Mouse (Mus musculus): Measurements from ENCODE around the gene Mlec. TPM values are rescaled to one million over a fixed set of nuclear protein-coding genes. Genes with fewer than 3 reads are reported as not detected.

Mlec gene
- polyA plus RNA-seq, 1 experiment from 2014 or later: 23.7 TPM

DNA sequence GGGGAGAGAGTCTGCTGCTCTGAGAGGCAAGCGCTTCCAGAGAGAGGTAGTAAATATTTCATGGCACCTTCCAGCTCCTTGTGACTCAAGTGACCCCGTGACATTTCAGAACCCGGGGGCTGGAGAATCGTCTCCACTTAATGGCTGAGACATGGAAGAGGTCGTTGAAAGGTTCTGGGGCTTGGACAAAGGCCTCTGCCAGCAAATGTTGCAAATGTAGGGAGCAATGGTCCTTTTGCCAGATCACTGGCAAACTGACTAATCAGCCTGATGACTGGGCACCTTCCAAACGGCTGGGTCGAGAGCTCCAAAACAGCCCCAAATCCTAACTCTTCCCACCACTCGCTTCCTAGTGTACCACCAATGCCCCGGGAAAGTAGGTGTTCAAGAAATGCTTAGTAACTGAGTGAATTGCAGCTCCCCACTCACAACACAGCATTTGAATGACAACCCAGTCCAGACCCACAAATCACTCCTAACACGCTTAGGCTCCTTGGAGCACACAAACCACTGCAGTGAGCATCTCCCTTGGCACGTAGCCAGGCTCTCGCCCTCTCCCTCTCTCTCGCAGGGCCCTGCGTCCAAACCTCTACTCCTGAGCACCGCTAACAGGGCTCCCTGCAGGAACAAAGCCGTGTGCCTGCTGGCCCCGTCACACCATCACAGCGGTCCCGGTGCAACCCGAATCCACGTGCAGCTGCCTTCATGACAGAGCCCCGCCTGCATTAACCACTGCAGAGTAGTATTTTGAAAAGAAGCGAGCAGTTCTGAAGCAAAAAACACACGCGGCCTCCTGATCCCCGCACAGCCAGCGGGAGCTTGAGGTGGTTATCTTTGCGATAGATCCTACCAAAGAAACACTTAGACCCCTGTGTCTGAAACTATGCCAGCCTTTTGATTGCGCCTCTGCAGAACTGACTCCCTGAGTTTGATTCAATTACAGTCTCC is 34.2 kb upstream of the Mlec start:
- H3K4me1 ChIP-seq (replicated peaks): peaks cover 27% of the 10 kb centered on the region
- H3K9me3 ChIP-seq (replicated peaks): no peaks in the 10 kb centered on the region
- WGBS (ENCODE audit: insufficient replicate concordance): 8% methylated on average over 29 of the region's 29 CpGs
- no peaks in the 10 kb centered on the region for H3K36me3 ChIP-seq (replicated peaks)
- H3K27me3 ChIP-seq: peaks cover 100% of the 10 kb centered on the region
- H3K27ac ChIP-seq (replicated peaks): no peak overlapping the region
- no peak for ATAC-seq (ENCODE audit: insufficient read depth)
- no peak overlapping the region for H3K4me2 ChIP-seq
- no peak overlapping the region for H3K9ac ChIP-seq
- H3K4me3 ChIP-seq (replicated peaks): no peak overlapping the region

GRCm38 (mm10) chr5:115190081-115190480 is 32.1 kb upstream of the Mlec start:
- no peak overlapping the region for H3K4me2 ChIP-seq
- no peak overlapping the region for H3K9ac ChIP-seq
- H3K27me3 ChIP-seq: peaks cover 100% of the 10 kb centered on the region
- H3K4me3 ChIP-seq (replicated peaks): no peak overlapping the region
- ATAC-seq (ENCODE audit: insufficient read depth): no peak
- H3K4me1 ChIP-seq (replicated peaks): peaks cover 33% of the 10 kb centered on the region
- no peaks in the 10 kb centered on the region for H3K9me3 ChIP-seq (replicated peaks)
- no peaks in the 10 kb centered on the region for H3K36me3 ChIP-seq (replicated peaks)
- 64% methylated on average over 12 of the region's 12 CpGs for WGBS (ENCODE audit: insufficient replicate concordance)
- no peak overlapping the region for H3K27ac ChIP-seq (replicated peaks)

DNA sequence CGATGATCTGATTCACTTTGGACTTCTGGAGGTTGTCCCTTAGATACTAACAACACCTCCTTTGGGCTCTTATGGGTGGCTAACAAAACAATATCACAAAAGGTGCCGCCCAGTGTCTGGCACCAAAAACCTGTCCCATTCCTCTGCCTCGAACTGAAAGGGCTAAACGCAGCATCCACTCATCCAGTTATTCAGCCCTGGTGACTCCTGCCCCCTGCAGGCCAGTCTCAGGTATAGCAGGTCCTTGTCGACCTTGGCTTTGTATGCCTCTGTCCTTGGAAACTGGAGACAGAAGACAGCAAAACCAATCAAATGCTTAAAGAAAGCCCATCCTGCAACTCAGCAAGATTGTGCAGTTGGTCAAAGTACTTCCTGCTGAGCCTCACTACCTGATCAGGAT is 30.8 kb upstream of the Mlec start:
- Histone ChIP-seq H3K4me1 (replicated peaks) (peaks cover 24% of the 10 kb centered on the region), H3K36me3 (replicated peaks) (no peaks in the 10 kb centered on the region), H3K9ac (no peak overlapping the region), H3K27me3 (peaks cover 100% of the 10 kb centered on the region), H3K27ac (replicated peaks) (no peak overlapping the region), H3K4me3 (replicated peaks) (no peak overlapping the region), H3K9me3 (replicated peaks) (no peaks in the 10 kb centered on the region), H3K4me2 (no peak overlapping the region)
- ATAC-seq (ENCODE audit: insufficient read depth): no peak
- 39% methylated on average over 5 of the region's 5 CpGs for WGBS (ENCODE audit: insufficient replicate concordance)

DNA sequence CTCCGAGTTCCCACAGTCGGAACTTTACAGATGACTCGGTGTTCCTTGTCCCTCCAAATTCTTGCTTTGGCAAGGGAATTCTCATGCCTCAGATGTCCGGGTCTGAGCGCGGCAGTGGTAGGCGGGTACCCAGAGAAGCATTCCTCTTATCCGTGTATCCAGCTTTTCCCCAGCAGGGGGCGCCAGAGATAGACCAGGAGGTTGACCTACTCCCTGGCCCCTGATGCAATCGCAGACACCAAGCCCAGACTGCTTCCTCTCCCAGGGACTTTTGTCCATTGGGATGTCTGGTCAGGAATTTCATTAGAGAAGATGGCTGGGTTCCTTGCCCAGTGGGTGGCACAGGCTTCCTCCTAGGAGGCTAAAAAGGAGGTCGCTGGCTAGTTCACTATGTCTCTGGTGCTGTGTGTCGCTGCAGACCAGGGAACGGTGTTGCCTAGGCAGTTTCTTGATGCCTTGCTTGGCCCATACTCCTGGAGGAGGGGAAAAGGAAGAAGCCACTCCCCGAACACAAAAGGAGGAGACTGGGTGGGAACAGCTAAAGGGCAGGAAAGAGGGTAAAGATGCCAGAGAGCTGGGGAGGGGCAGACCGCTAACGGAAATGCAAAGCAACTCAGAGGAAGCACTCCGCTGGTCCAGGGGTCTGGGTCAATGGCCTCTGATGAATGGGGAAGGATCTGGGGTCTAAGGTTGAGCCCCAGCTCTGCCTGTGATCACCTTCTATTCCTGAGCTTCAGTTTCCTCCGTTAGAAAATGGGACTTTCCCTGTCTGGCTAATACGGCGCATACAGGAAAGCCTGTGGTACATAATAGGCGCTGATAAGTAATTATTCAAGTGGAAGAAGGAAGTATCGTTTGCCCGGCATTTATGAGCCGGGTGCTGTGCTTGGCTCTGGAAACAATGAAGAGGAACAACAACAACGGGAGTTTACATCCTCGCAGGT is 29.5 kb upstream of the Mlec start:
- Histone ChIP-seq H3K27me3 (peaks cover 100% of the 10 kb centered on the region), H3K36me3 (replicated peaks) (no peaks in the 10 kb centered on the region), H3K4me2 (peak overlapping the region; percentile 53), H3K27ac (replicated peaks) (no peak overlapping the region), H3K4me1 (replicated peaks) (peaks cover 20% of the 10 kb centered on the region), H3K9ac (no peak overlapping the region), H3K9me3 (replicated peaks) (no peaks in the 10 kb centered on the region), H3K4me3 (replicated peaks) (peak overlapping the region; percentile 6; the same call in 1 of the 2 replicates)
- ATAC-seq (ENCODE audit: insufficient read depth): peak; percentile 65
- WGBS (ENCODE audit: insufficient replicate concordance): 4% methylated on average over 26 of the region's 26 CpGs

DNA sequence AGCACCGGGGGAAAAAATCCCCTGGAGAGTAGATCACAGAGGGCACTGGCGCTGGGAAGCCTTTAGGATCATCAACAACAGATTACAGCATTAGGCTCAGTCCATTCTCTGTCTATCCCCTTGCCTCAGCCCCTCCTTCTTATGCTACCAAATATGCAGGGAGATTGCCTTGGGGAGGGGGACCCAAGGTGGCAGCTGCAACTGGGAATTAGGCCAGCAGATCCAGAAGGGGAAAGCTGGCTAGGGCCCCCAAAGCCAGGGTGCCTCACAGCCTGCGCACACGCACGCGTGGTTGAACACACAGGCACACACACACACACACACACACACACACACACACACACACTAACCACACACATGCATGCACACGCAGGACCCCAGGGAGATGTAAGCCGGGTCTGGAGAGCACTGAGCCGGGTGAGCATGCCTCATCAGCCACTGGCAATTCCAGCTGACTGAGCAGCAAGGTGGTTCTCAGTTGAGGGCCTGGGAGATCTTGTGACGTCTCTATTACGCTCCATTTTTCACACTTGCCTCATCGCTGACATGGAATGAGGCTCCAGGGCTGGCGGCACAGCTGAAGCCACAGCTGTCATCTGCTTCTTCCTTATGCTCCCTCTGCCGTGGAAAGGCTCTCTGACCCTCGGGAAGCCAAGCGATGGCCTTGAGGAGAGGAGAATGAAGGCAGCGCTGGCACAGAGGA is 28.5 kb upstream of the Mlec start:
- 38% methylated on average over 17 of the region's 17 CpGs for whole genome bisulfite sequencing (ENCODE audit: insufficient replicate concordance)
- Histone ChIP-seq H3K9me3 (replicated peaks) (no peaks in the 10 kb centered on the region), H3K36me3 (replicated peaks) (no peaks in the 10 kb centered on the region), H3K4me2 (peak overlapping the region; percentile 53; the same call in 1 of the 2 replicates), H3K9ac (no peak overlapping the region), H3K4me1 (replicated peaks) (peaks cover 20% of the 10 kb centered on the region), H3K4me3 (replicated peaks) (no peak overlapping the region), H3K27ac (replicated peaks) (no peak overlapping the region), H3K27me3 (peaks cover 98% of the 10 kb centered on the region)
- ATAC-seq (ENCODE audit: insufficient read depth): no peak

- 32% methylated on average over 15 of the region's 15 CpGs for WGBS (ENCODE audit: insufficient replicate concordance)
- Histone ChIP-seq H3K9ac (no peak overlapping the region), H3K4me3 (replicated peaks) (no peak overlapping the region), H3K27ac (replicated peaks) (no peak overlapping the region), H3K36me3 (replicated peaks) (no peaks in the 10 kb centered on the region), H3K9me3 (replicated peaks) (no peaks in the 10 kb centered on the region), H3K27me3 (peaks cover 80% of the 10 kb centered on the region), H3K4me1 (replicated peaks) (peaks cover 20% of the 10 kb centered on the region), H3K4me2 (no peak overlapping the region)
- ATAC-seq (ENCODE audit: insufficient read depth): no peak
These were observed 26.7 kb upstream of the Mlec start for GRCm38 (mm10) chr5:115184726-115185125.

- no peak for ATAC-seq (ENCODE audit: insufficient read depth)
- Histone ChIP-seq H3K4me3 (replicated peaks) (no peak overlapping the region), H3K27me3 (peaks cover 73% of the 10 kb centered on the region), H3K9ac (no peak overlapping the region), H3K4me2 (no peak overlapping the region), H3K27ac (replicated peaks) (no peak overlapping the region), H3K9me3 (replicated peaks) (no peaks in the 10 kb centered on the region), H3K36me3 (replicated peaks) (no peaks in the 10 kb centered on the region), H3K4me1 (replicated peaks) (peaks cover 20% of the 10 kb centered on the region)
- WGBS (ENCODE audit: insufficient replicate concordance): 36% methylated on average over 10 of the region's 10 CpGs
These were observed 25.5 kb upstream of the Mlec start for GRCm38 (mm10) chr5:115183482-115183881.

DNA sequence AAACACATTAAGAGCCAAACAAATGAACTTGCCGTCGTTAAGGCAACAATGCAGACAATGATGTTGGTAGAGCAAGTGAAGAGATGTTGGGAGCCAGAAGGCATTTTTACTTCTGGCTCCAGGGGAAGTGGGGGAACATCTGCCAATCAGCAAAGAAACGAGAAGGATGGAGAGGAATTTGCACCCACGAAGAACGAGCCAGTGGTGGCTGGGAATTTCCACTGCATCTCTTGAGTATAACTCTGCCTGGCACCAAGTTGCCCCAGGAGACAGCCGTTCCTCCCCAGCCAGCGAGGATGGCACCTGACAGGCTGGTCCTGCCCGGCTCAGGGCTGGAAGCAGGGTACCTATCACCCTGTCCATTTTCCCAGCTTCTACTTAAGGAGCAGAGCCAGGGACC is 24.9 kb upstream of the Mlec start:
- H3K27ac ChIP-seq (replicated peaks): no peak overlapping the region
- peaks cover 19% of the 10 kb centered on the region for H3K4me1 ChIP-seq (replicated peaks)
- no peak overlapping the region for H3K4me3 ChIP-seq (replicated peaks)
- H3K9me3 ChIP-seq (replicated peaks): no peaks in the 10 kb centered on the region
- peaks cover 67% of the 10 kb centered on the region for H3K27me3 ChIP-seq
- no peak for ATAC-seq (ENCODE audit: insufficient read depth)
- H3K36me3 ChIP-seq (replicated peaks): no peaks in the 10 kb centered on the region
- no peak overlapping the region for H3K4me2 ChIP-seq
- H3K9ac ChIP-seq: no peak overlapping the region
- WGBS (ENCODE audit: insufficient replicate concordance): 54% methylated on average over 8 of the region's 8 CpGs

GRCm38 (mm10) chr5:115181248-115181940 is 23.4 kb upstream of the Mlec start:
- WGBS (ENCODE audit: insufficient replicate concordance): 60% methylated on average over 13 of the region's 13 CpGs
- no peak for ATAC-seq (ENCODE audit: insufficient read depth)
- no peak overlapping the region for H3K27ac ChIP-seq (replicated peaks)
- H3K27me3 ChIP-seq: peaks cover 52% of the 10 kb centered on the region
- no peaks in the 10 kb centered on the region for H3K9me3 ChIP-seq (replicated peaks)
- no peak overlapping the region for H3K4me2 ChIP-seq
- H3K9ac ChIP-seq: no peak overlapping the region
- H3K36me3 ChIP-seq (replicated peaks): no peaks in the 10 kb centered on the region
- H3K4me1 ChIP-seq (replicated peaks): 0 out of 2 replicates have a peak, but pooled peaks cover 6% of the 10 kb centered on the region
- no peak overlapping the region for H3K4me3 ChIP-seq (replicated peaks)

DNA sequence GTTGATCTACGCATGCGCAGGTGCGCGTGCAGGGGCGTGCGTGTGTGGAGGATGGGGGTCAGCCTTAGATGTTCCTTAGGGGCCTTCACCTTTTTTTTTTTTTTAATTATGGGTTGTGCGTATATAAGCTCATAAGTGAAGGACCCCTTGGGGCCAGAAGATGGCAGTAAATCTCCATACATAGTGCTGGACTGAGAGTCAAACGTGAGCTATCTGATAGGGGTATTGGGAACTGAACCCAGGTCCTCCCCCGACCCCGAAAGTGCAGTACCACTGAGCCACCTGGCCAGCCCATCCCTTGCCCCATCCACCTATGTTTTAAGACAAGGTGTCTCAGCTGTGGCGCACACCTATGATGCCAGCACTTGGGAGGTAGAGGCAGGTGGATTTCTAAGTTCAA is 21.6 kb upstream of the Mlec start:
- Histone ChIP-seq H3K9me3 (replicated peaks) (no peaks in the 10 kb centered on the region), H3K36me3 (replicated peaks) (no peaks in the 10 kb centered on the region)
- 82% methylated on average over 11 of the region's 11 CpGs for WGBS (ENCODE audit: insufficient replicate concordance)

More for the DNA sequence above, 21.6 kb upstream of the Mlec start:
- Histone ChIP-seq H3K4me2 (no peak overlapping the region), H3K4me3 (replicated peaks) (no peak overlapping the region), H3K27ac (replicated peaks) (no peak overlapping the region), H3K27me3 (peaks cover 34% of the 10 kb centered on the region), H3K9ac (no peak overlapping the region), H3K4me1 (replicated peaks) (0 out of 2 replicates have a peak, but pooled peaks cover 6% of the 10 kb centered on the region)
- no peak for ATAC-seq (ENCODE audit: insufficient read depth)

Measured in liver, embryonic 15.5 days (tissue).